Mouse (Mus musculus): ENCODE results near the gene Mogs. TPM values are rescaled to one million over a fixed set of nuclear protein-coding genes. Genes with fewer than 3 reads are reported as not detected.

Mogs gene
- polyA plus RNA-seq, 1 experiment from 2014 or later: 21.6 TPM

GRCm38 (mm10) chr6:83127419-83127818 lies 12.1 kb downstream of the Mogs start:
- TF ChIP-seq CTCF (IDR thresholded peaks at IDR 0.05) (peak; percentile 49), EP300 (IDR thresholded peaks at IDR 0.05) (no peak)
- Histone ChIP-seq H3K36me3 (ENCODE audit: insufficient read depth, low read length) (no peaks in the 10 kb centered on the region), H3K27ac (ENCODE audit: low read length) (no peak overlapping the region), H3K9ac (replicated peaks; ENCODE audit: low read depth) (no peak overlapping the region), H3K27me3 (replicated peaks; ENCODE audit: insufficient read depth, low read length) (no peaks in the 10 kb centered on the region), H3K4me3 (ENCODE audit: low read depth, low read length) (no peak overlapping the region), H3K4me2 (replicated peaks; ENCODE audit: low read depth, low read length) (no peak overlapping the region), H3K9me3 (ENCODE audit: low read length) (no peaks in the 10 kb centered on the region), H3K4me1 (ENCODE audit: insufficient read depth, low read depth, low read length) (peaks cover 9% of the 10 kb centered on the region)
- ATAC-seq (no peak), DNase-seq (ENCODE audit: low spot score) (no peak)
- 87% methylated on average over 5 of the region's 5 CpGs for WGBS

- TF ChIP-seq EP300 (IDR thresholded peaks at IDR 0.05) (peak; percentile 82), CTCF (IDR thresholded peaks at IDR 0.05) (no peak)
- H3K27ac ChIP-seq (ENCODE audit: low read length): peak overlapping the region; percentile 54
- 32% methylated on average over 6 of the region's 6 CpGs for WGBS
These were observed 16.3 kb downstream of the Mogs start for GRCm38 (mm10) chr6:83131469-83132034.

GRCm38 (mm10) chr6:83132176-83132919 lies 17.1 kb downstream of the Mogs start:
- Histone ChIP-seq H3K4me2 (replicated peaks; ENCODE audit: low read depth, low read length) (no peak overlapping the region), H3K4me3 (ENCODE audit: low read depth, low read length) (no peak overlapping the region), H3K9me3 (ENCODE audit: low read length) (no peaks in the 10 kb centered on the region), H3K9ac (replicated peaks; ENCODE audit: low read depth) (no peak overlapping the region), H3K27ac (ENCODE audit: low read length) (0 out of 2 replicates have a peak overlapping the region, but pooled peaks have one; percentile 11), H3K36me3 (ENCODE audit: insufficient read depth, low read length) (no peaks in the 10 kb centered on the region), H3K4me1 (ENCODE audit: insufficient read depth, low read depth, low read length) (peaks cover 20% of the 10 kb centered on the region; the same call in 1 of the 2 replicates), H3K27me3 (replicated peaks; ENCODE audit: insufficient read depth, low read length) (no peaks in the 10 kb centered on the region)
- DNase-seq (ENCODE audit: low spot score) (no peak), ATAC-seq (no peak)
- TF ChIP-seq CTCF (IDR thresholded peaks at IDR 0.05): no peak
- no peak for TF ChIP-seq EP300 (IDR thresholded peaks at IDR 0.05)
- WGBS: 58% methylated on average over 9 of the region's 9 CpGs

More at GRCm38 (mm10) chr6:83131469-83132034, 16.3 kb downstream of the Mogs start:
- Histone ChIP-seq H3K27me3 (replicated peaks; ENCODE audit: insufficient read depth, low read length) (no peaks in the 10 kb centered on the region), H3K4me1 (ENCODE audit: insufficient read depth, low read depth, low read length) (peaks cover 17% of the 10 kb centered on the region; the same call in 1 of the 2 replicates), H3K4me2 (replicated peaks; ENCODE audit: low read depth, low read length) (0 out of 2 replicates have a peak overlapping the region, but pooled peaks have one; percentile 0), H3K9ac (replicated peaks; ENCODE audit: low read depth) (no peak overlapping the region), H3K9me3 (ENCODE audit: low read length) (no peaks in the 10 kb centered on the region), H3K36me3 (ENCODE audit: insufficient read depth, low read length) (no peaks in the 10 kb centered on the region), H3K4me3 (ENCODE audit: low read depth, low read length) (no peak overlapping the region)
- ATAC-seq (peak; percentile 82), DNase-seq (ENCODE audit: low spot score) (peak; percentile 90)

- no peak for ATAC-seq
- TF ChIP-seq CTCF (IDR thresholded peaks at IDR 0.05): no peak
- no peak for TF ChIP-seq EP300 (IDR thresholded peaks at IDR 0.05)
- H3K4me2 ChIP-seq (replicated peaks; ENCODE audit: low read depth, low read length): no peak overlapping the region
These were observed 18.9 kb downstream of the Mogs start for GRCm38 (mm10) chr6:83134226-83134625.

GRCm38 (mm10) chr6:83134951-83135513 lies 19.7 kb downstream of the Mogs start, which contains the start of gene Rtkn:
Gene Rtkn (plus strand): TSS chr6:83135463.
- Histone ChIP-seq H3K4me2 (replicated peaks; ENCODE audit: low read depth, low read length) (peak within 1 kb of the TSS; percentile 89), H3K27me3 (replicated peaks; ENCODE audit: insufficient read depth, low read length) (no peaks in the 10 kb centered on the region), H3K9ac (replicated peaks; ENCODE audit: low read depth) (peak within 1 kb of the TSS; percentile 52), H3K36me3 (ENCODE audit: insufficient read depth, low read length) (no peaks in the 10 kb centered on the region), H3K4me3 (ENCODE audit: low read depth, low read length) (peak within 1 kb of the TSS; percentile 51), H3K27ac (ENCODE audit: low read length) (peak within 1 kb of the TSS; percentile 96), H3K9me3 (ENCODE audit: low read length) (no peaks in the 10 kb centered on the region), H3K4me1 (ENCODE audit: insufficient read depth, low read depth, low read length) (peaks cover 23% of the 10 kb centered on the region; the same call in 1 of the 2 replicates)
- DNase-seq (ENCODE audit: low spot score) (peak; percentile 44), ATAC-seq (no peak)
- WGBS: 46% methylated on average over 7 of the region's 7 CpGs
- TF ChIP-seq EP300 (IDR thresholded peaks at IDR 0.05) (no peak), CTCF (IDR thresholded peaks at IDR 0.05) (no peak)

More at GRCm38 (mm10) chr6:83134226-83134625, 18.9 kb downstream of the Mogs start:
- Histone ChIP-seq H3K9me3 (ENCODE audit: low read length) (no peaks in the 10 kb centered on the region), H3K27ac (ENCODE audit: low read length) (no peak overlapping the region), H3K9ac (replicated peaks; ENCODE audit: low read depth) (no peak overlapping the region), H3K36me3 (ENCODE audit: insufficient read depth, low read length) (no peaks in the 10 kb centered on the region), H3K27me3 (replicated peaks; ENCODE audit: insufficient read depth, low read length) (no peaks in the 10 kb centered on the region), H3K4me1 (ENCODE audit: insufficient read depth, low read depth, low read length) (peaks cover 23% of the 10 kb centered on the region; the same call in 1 of the 2 replicates), H3K4me3 (ENCODE audit: low read depth, low read length) (no peak overlapping the region)
- DNase-seq (ENCODE audit: low spot score): no peak
- WGBS: 60% methylated on average over 3 of the region's 3 CpGs

GRCm38 (mm10) chr6:83135571-83136161 lies 20.4 kb downstream of the Mogs start:
- peak; percentile 76 for DNase-seq (ENCODE audit: low spot score)
- H3K4me1 ChIP-seq (ENCODE audit: insufficient read depth, low read depth, low read length): peaks cover 23% of the 10 kb centered on the region; the same call in 1 of the 2 replicates

More at GRCm38 (mm10) chr6:83135571-83136161, 20.4 kb downstream of the Mogs start:
- no peak for TF ChIP-seq EP300 (IDR thresholded peaks at IDR 0.05)
- no peak for TF ChIP-seq CTCF (IDR thresholded peaks at IDR 0.05)
- peak overlapping the region; percentile 96 for H3K27ac ChIP-seq (ENCODE audit: low read length)
- H3K9me3 ChIP-seq (ENCODE audit: low read length): no peaks in the 10 kb centered on the region
- H3K4me2 ChIP-seq (replicated peaks; ENCODE audit: low read depth, low read length): peak overlapping the region; percentile 89
- peak overlapping the region; percentile 51 for H3K4me3 ChIP-seq (ENCODE audit: low read depth, low read length)
- 7% methylated on average over 35 of the region's 37 CpGs for WGBS
- ATAC-seq: peak; percentile 18
- no peaks in the 10 kb centered on the region for H3K36me3 ChIP-seq (ENCODE audit: insufficient read depth, low read length)
- H3K27me3 ChIP-seq (replicated peaks; ENCODE audit: insufficient read depth, low read length): no peaks in the 10 kb centered on the region
- peak overlapping the region; percentile 52 for H3K9ac ChIP-seq (replicated peaks; ENCODE audit: low read depth)
